Mouse (Mus musculus) stomach, postnatal 0 days (tissue): ENCODE results near the gene Itga2. TPM values are rescaled to one million over a fixed set of nuclear protein-coding genes. Genes with fewer than 3 reads are reported as not detected.
A peak's percentile ranks its signal among the peaks of the same experiment; 100 is the strongest.

Experiments
- ATAC-seq: fragments of 200-750 bp; cut with Nextera tagmentation; 2 replicates; pipeline ENCODE4 v1.8.0; 2017; ENCODE audit not compliant: low FRiP score, low TSS enrichment
- DNase-seq: peaks from one replicate; pipeline ENCODE4 v3.0.0-alpha.2; 2016; ENCODE audit warnings: low spot score
- H3K27ac ChIP-seq: fragments of 300-500 bp; sonication (generic); replicated peaks from 2 replicates; pipeline ENCODE4 v1.5.1; 2014; ENCODE audit warnings: mild to moderate bottlenecking, control low read depth
- H3K27me3 ChIP-seq: fragments of 300-500 bp; sonication (generic); 2 replicates; pipeline ENCODE4 v1.6.1; 2014; ENCODE audit warnings: low read length; ENCODE audit not compliant: control insufficient read depth, insufficient read depth
- H3K36me3 ChIP-seq: fragments of 300-500 bp; sonication (generic); 2 replicates; pipeline ENCODE4 v1.6.1; 2014; ENCODE audit warnings: low read length, mixed read lengths; ENCODE audit not compliant: control insufficient read depth, insufficient read depth
- H3K4me1 ChIP-seq: fragments of 300-500 bp; sonication (generic); replicated peaks from 2 replicates; pipeline ENCODE4 v1.6.1; 2014; ENCODE audit warnings: antibody characterized with exemption; ENCODE audit not compliant: control insufficient read depth, insufficient read depth
- H3K4me2 ChIP-seq: fragments of 300-500 bp; sonication (generic); replicated peaks from 2 replicates; pipeline ENCODE4 v1.6.1; 2014; ENCODE audit warnings: low read depth, mild to moderate bottlenecking, control low read depth, moderate library complexity
- H3K4me3 ChIP-seq: fragments of 300-500 bp; sonication (generic); 2 replicates; pipeline ENCODE4 v1.5.1; 2014; ENCODE audit warnings: low read depth, low read length, control low read depth
- H3K9ac ChIP-seq: fragments of 300-500 bp; sonication (generic); 2 replicates; pipeline ENCODE4 v1.6.1; 2014; ENCODE audit warnings: mild to moderate bottlenecking, low read length, control low read depth, mixed read lengths
- H3K9me3 ChIP-seq: fragments of 300-500 bp; sonication (generic); 2 replicates; pipeline ENCODE4 v1.6.1; 2016; ENCODE audit warnings: low read length; ENCODE audit not compliant: control insufficient read depth
- CTCF ChIP-seq: IDR thresholded peaks from 2 replicates; pipeline ENCODE4 v1.5.1; 2016; ENCODE audit warnings: antibody characterized with exemption, low read depth, mild to moderate bottlenecking, moderate library complexity
- EP300 ChIP-seq: optimal IDR thresholded peaks from 2 replicates; pipeline ENCODE3; 2016; ENCODE audit warnings: antibody characterized with exemption
- WGBS: fragments of 180-500 bp; shearing (Covaris S2); extraction: QIAGEN DNeasy Blood & Tissue Kit; methylation state at CpG from one replicate; pipeline ENCODE4 v1.1.7; 2014; 5-methylcytosine and 5-hydroxymethylcytosine counted together
- polyA plus RNA-seq: library from polyadenylated mRNA; unstranded; fragments of >200 nt; fragmentation: Nextera tagmentation; extraction: Ambion mirVana; gene quantifications from 2 replicates; pipeline ENCODE4 v1.2.1, GENCODE M21; 2015

Gene Itga2
- polyA plus RNA-seq, 1 experiment from 2014 or later: 4.4 TPM

- Histone ChIP-seq H3K4me2 (no peak overlapping the region), H3K9me3 (no peaks in the 10 kb centered on the region), H3K36me3 (no peaks in the 10 kb centered on the region; the same call in 1 of the 2 replicates), H3K9ac (no peak overlapping the region), H3K4me1 (no peaks in the 10 kb centered on the region), H3K4me3 (no peak overlapping the region), H3K27me3 (no peaks in the 10 kb centered on the region), H3K27ac (no peak overlapping the region)
- ATAC-seq (no peak), DNase-seq (no peak)
- TF ChIP-seq EP300: no peak
- no peak for TF ChIP-seq CTCF
- WGBS: 77% methylated on average over 2 of the region's 2 CpGs
Measured at GRCm38 (mm10) chr13:114876005-114876520, 55.8 kb downstream of the Itga2 start.

GRCm38 (mm10) chr13:114874738-114875137 is 57.2 kb downstream of the Itga2 start:
- H3K4me1 ChIP-seq: no peaks in the 10 kb centered on the region
- H3K4me2 ChIP-seq: no peak overlapping the region
- no peak overlapping the region for H3K9ac ChIP-seq
- 87% methylated on average over 6 of the region's 6 CpGs for WGBS
- no peak overlapping the region for H3K4me3 ChIP-seq
- no peaks in the 10 kb centered on the region for H3K27me3 ChIP-seq
- ATAC-seq (no peak), DNase-seq (no peak)
- H3K27ac ChIP-seq: no peak overlapping the region
- TF ChIP-seq CTCF (no peak), EP300 (no peak)
- no peaks in the 10 kb centered on the region; the same call in 1 of the 2 replicates for H3K36me3 ChIP-seq
- H3K9me3 ChIP-seq: no peaks in the 10 kb centered on the region

- H3K9me3 ChIP-seq: no peaks in the 10 kb centered on the region
- no peak overlapping the region for H3K9ac ChIP-seq
- no peak overlapping the region for H3K4me2 ChIP-seq
- DNase-seq: no peak
- no peak for TF ChIP-seq CTCF
- TF ChIP-seq EP300: no peak
- no peak overlapping the region for H3K4me3 ChIP-seq
- WGBS: 72% methylated on average over 4 of the region's 4 CpGs
- no peak for ATAC-seq
- H3K36me3 ChIP-seq: no peaks in the 10 kb centered on the region
- H3K4me1 ChIP-seq: no peaks in the 10 kb centered on the region
- H3K27ac ChIP-seq: no peak overlapping the region
- no peaks in the 10 kb centered on the region for H3K27me3 ChIP-seq
Measured at GRCm38 (mm10) chr13:114857525-114857924, 74.4 kb downstream of the Itga2 start.

GRCm38 (mm10) chr13:114856269-114856627 is 75.7 kb downstream of the Itga2 start:
- ATAC-seq (no peak), DNase-seq (no peak)
- Histone ChIP-seq H3K9me3 (no peaks in the 10 kb centered on the region), H3K4me3 (no peak overlapping the region), H3K27ac (no peak overlapping the region), H3K4me2 (no peak overlapping the region), H3K36me3 (no peaks in the 10 kb centered on the region), H3K4me1 (no peaks in the 10 kb centered on the region), H3K27me3 (no peaks in the 10 kb centered on the region), H3K9ac (no peak overlapping the region)
- TF ChIP-seq CTCF (no peak), EP300 (no peak)
- WGBS: 28% methylated on average over 7 of the region's 7 CpGs

- H3K4me2 ChIP-seq: no peak overlapping the region
- H3K4me1 ChIP-seq: no peaks in the 10 kb centered on the region
- no peaks in the 10 kb centered on the region for H3K27me3 ChIP-seq
- no peaks in the 10 kb centered on the region for H3K9me3 ChIP-seq
- 32% methylated on average over 15 of the region's 15 CpGs for WGBS
- H3K36me3 ChIP-seq: no peaks in the 10 kb centered on the region
- no peak overlapping the region for H3K4me3 ChIP-seq
- DNase-seq: no peak
- H3K9ac ChIP-seq: no peak overlapping the region
- TF ChIP-seq CTCF (no peak), EP300 (no peak)
- 0 out of 2 replicates have a peak overlapping the region, but pooled peaks have one; percentile 13 for H3K27ac ChIP-seq
- no peak for ATAC-seq
Measured at GRCm38 (mm10) chr13:114855573-114856268, 76.2 kb downstream of the Itga2 start.

GRCm38 (mm10) chr13:114854428-114854827 is 77.5 kb downstream of the Itga2 start:
- WGBS: 93% methylated on average over 3 of the region's 3 CpGs
- ATAC-seq: no peak
- DNase-seq: no peak
- TF ChIP-seq CTCF: no peak
- TF ChIP-seq EP300: no peak
- Histone ChIP-seq H3K36me3 (no peaks in the 10 kb centered on the region), H3K9me3 (no peaks in the 10 kb centered on the region), H3K4me1 (no peaks in the 10 kb centered on the region), H3K4me3 (no peak overlapping the region), H3K4me2 (no peak overlapping the region), H3K27me3 (no peaks in the 10 kb centered on the region), H3K9ac (no peak overlapping the region), H3K27ac (no peak overlapping the region)
